Mouse (Mus musculus): ENCODE data around the gene Ttll9.

DNA sequence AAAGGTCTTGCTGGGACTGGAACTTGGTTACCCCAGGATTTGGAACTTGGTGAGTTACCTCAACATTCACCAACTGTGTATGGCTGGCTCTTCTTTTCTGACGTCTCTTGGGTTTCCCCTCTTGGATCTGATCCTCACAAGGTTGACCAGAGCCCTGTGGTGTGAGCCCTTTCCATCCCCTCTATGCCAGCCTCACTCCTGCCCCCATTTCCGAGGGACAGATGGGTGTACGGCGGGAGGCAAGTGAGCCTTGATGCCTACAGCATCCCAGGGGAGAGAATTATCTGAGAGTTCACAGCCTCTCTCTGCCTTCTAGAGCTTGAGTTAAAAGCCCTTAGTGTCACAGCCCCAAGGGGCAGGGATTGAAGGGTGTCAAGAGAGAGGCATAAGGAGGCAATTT, 65.2 kb downstream of the Ttll9 start:
- TF ChIP-seq EP300 (IDR thresholded peaks at IDR 0.05; ENCODE audit: low read depth) (no peak), CTCF (IDR thresholded peaks at IDR 0.05; ENCODE audit: low read depth) (no peak)

Data from liver, postnatal 0 days (tissue).